Mouse (Mus musculus): ENCODE measurements around the gene Lcp1.

Lcp1 gene

GRCm38 (mm10) chr14:75280406-75280805 is 149.5 kb downstream of the Lcp1 start:
- no peak for DNase-seq (ENCODE audit: low read depth, low spot score)

Measured in mesoderm, embryonic 11.5 days (tissue).